Mouse (Mus musculus) forebrain, postnatal 0 days (tissue): ENCODE measurements at regions not wholly inside any gene's neighbourhood (a gene's known extent, or its start where the extent isn't known, plus 50 kb on each side); places are given as distances from the start of the nearest gene placed in this dataset.

ENCODE experiments used
- ATAC-seq: fragments of 200-750 bp; cut with Nextera tagmentation; 2 replicates; pipeline ENCODE4 v1.8.0; 2017; ENCODE audit warnings: mild to moderate bottlenecking, moderate library complexity
- DNase-seq: peaks from one replicate; pipeline ENCODE4 v3.0.0-alpha.2; 2015
- H3K27ac ChIP-seq: fragments of 300-500 bp; sonication (generic); 2 replicates; pipeline ENCODE4 v1.5.1; 2014; ENCODE audit warnings: low read depth, mild to moderate bottlenecking, antibody characterized with exemption, low read length, moderate library complexity, mixed read lengths
- H3K27me3 ChIP-seq: fragments of 300-500 bp; sonication (generic); 2 replicates; pipeline ENCODE4 v1.6.1; 2014; ENCODE audit warnings: mild to moderate bottlenecking, low read length, mixed read lengths; ENCODE audit not compliant: insufficient read depth
- H3K36me3 ChIP-seq: fragments of 300-500 bp; sonication (generic); 2 replicates; pipeline ENCODE4 v1.6.1; 2014; ENCODE audit warnings: mild to moderate bottlenecking, moderate library complexity; ENCODE audit not compliant: insufficient read depth
- H3K4me1 ChIP-seq: fragments of 300-500 bp; sonication (generic); 2 replicates; pipeline ENCODE4 v1.6.1; 2014; ENCODE audit warnings: antibody characterized with exemption; ENCODE audit not compliant: insufficient read depth
- H3K4me2 ChIP-seq: fragments of 300-500 bp; sonication (generic); 2 replicates; pipeline ENCODE4 v1.6.1; 2014; ENCODE audit warnings: low read depth, mild to moderate bottlenecking, moderate library complexity
- H3K4me3 ChIP-seq: fragments of 300-500 bp; sonication (generic); 2 replicates; pipeline ENCODE4 v1.5.1; 2014; ENCODE audit warnings: low read depth, low read length, mixed read lengths
- H3K9ac ChIP-seq: fragments of 300-500 bp; sonication (generic); 2 replicates; pipeline ENCODE4 v1.6.1; 2014; ENCODE audit warnings: mild to moderate bottlenecking
- H3K9me3 ChIP-seq: fragments of 300-500 bp; sonication (generic); 2 replicates; pipeline ENCODE4 v1.6.1; 2016; ENCODE audit warnings: low read length
- CTCF ChIP-seq: sonication (generic); IDR thresholded peaks from 2 replicates; pipeline ENCODE4 v1.5.1; 2016; ENCODE audit warnings: antibody characterized with exemption, control low read depth, low read depth
- WGBS: fragments of 180-500 bp; shearing (Covaris S2); extraction: QIAGEN DNeasy Blood & Tissue Kit; methylation state at CpG from one replicate; pipeline ENCODE4 v1.1.7; 2014; 5-methylcytosine and 5-hydroxymethylcytosine counted together

DNA sequence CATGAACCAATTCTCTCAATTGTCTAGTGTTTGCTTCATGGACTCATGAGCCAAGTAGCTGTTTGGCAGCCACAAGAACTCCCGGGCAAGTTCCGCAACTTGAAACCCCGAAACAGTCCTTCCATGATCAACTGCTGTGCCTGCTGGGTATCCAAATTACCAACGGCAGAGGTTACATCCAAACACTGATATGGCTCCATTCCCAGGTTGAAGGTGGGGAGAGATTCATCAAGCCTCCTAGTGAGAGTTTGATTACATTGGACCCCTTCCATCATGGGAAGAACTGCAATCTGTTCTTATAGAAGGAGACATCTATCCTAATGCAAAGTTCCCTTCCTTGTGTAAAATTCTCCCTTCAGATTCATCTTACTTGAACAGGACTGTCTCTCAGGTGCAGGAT lies 486.8 kb upstream of the Arpp21 start:
- Histone ChIP-seq H3K27ac (no peak overlapping the region), H3K4me3 (no peak overlapping the region), H3K9me3 (no peaks in the 10 kb centered on the region), H3K9ac (no peak overlapping the region), H3K4me1 (no peaks in the 10 kb centered on the region), H3K36me3 (no peaks in the 10 kb centered on the region), H3K27me3 (no peaks in the 10 kb centered on the region), H3K4me2 (no peak overlapping the region)
- 68% methylated on average over 4 of the region's 4 CpGs for WGBS
- ATAC-seq: no peak
- TF ChIP-seq CTCF: no peak
- peak; percentile 31 for DNase-seq

DNA sequence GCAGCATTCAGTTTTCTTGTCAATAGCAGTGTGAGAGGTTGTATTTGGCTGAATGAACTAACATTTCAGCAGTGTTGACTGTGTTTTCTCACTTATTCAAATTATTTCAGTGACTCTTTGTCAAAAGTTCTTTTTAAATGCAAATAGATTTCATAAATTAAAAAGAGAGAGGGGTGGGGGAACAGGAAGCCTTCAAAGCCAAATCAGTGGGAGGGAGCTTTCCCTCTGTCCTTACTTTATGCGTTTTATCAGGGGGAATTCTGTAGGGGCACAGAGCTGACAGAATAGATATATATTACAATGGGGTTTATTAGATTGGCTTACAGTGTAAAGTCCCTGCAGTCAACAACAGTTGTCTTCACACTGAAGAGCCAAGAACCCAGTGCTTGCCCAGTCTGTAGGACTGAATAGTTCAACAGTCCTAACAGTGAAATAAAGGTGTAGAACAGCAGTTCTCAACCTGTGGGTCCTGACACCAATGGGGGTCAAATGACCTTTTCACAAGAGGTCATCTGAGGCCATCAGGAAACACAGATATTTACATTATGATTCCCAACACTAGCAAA lies 479.5 kb upstream of the Arpp21 start:
- H3K4me3 ChIP-seq: no peak overlapping the region
- H3K36me3 ChIP-seq: no peaks in the 10 kb centered on the region
- peak; percentile 42; the same call in 1 of the 2 replicates for ATAC-seq
- H3K27me3 ChIP-seq: no peaks in the 10 kb centered on the region
- no peak overlapping the region for H3K4me2 ChIP-seq
- H3K27ac ChIP-seq: no peak overlapping the region
- no peak for TF ChIP-seq CTCF
- WGBS: 6% methylated on average over 1 of the region's 1 CpGs
- no peaks in the 10 kb centered on the region for H3K4me1 ChIP-seq
- H3K9ac ChIP-seq: no peak overlapping the region
- no peaks in the 10 kb centered on the region for H3K9me3 ChIP-seq
- no peak for DNase-seq

DNA sequence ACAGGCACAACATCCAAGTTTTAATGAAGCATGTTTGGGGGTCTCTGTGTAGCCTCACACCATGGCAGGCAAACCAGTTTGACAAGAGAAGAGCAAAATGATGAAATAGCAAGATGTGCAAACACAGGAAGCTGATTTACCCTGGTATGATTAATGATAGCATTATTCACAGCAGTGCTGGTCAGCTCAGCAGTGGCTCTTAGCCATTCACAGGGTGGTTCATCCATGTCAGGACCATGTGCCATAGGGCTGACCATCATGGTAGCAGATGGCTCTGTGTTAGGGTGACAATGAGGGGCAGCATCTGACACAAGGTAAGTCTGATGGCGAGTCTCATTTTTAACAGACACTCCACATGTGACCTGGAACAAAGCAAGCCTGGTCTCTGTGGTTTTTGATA lies 443.1 kb upstream of the Arpp21 start:
- H3K4me1 ChIP-seq: no peaks in the 10 kb centered on the region
- no peak for TF ChIP-seq CTCF
- H3K4me2 ChIP-seq: no peak overlapping the region
- H3K9me3 ChIP-seq: no peaks in the 10 kb centered on the region
- no peak overlapping the region for H3K9ac ChIP-seq
- DNase-seq (no peak), ATAC-seq (no peak)
- H3K4me3 ChIP-seq: no peak overlapping the region
- no peaks in the 10 kb centered on the region for H3K27me3 ChIP-seq
- no peak overlapping the region for H3K27ac ChIP-seq
- H3K36me3 ChIP-seq: no peaks in the 10 kb centered on the region
- WGBS: 92% methylated on average over 1 of the region's 1 CpGs

DNA sequence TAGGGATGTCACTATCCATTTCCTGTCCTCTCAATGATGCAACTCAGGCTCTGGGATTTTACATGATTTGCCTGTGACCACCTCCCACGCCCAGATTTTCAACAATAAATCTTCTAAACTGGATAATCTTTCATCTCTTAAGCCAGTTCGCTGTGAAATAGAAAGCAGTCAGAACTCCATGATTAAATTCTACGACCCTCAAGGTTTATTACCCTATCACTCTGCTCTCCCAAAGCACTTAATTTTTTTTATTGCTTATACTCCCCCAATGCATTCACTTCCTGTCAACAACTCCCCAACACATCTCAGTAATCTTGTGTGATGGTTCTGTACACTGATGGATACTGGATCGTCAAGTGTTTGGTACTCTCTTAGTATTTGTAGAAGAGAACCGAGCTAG lies 439.5 kb upstream of the Arpp21 start:
- DNase-seq (no peak), ATAC-seq (no peak)
- Histone ChIP-seq H3K27me3 (no peaks in the 10 kb centered on the region), H3K4me2 (no peak overlapping the region), H3K4me3 (no peak overlapping the region), H3K4me1 (no peaks in the 10 kb centered on the region), H3K36me3 (no peaks in the 10 kb centered on the region), H3K9me3 (no peaks in the 10 kb centered on the region), H3K27ac (no peak overlapping the region), H3K9ac (no peak overlapping the region)
- WGBS: 86% methylated on average over 5 of the region's 5 CpGs
- no peak for TF ChIP-seq CTCF
